Mouse (Mus musculus) forebrain, postnatal 0 days (tissue): Measurements from ENCODE around the gene Pth2. TPM values are rescaled to one million over a fixed set of nuclear protein-coding genes. Genes with fewer than 3 reads are reported as not detected.

Experiments
- ATAC-seq: fragments of 200-750 bp; cut with Nextera tagmentation; 2 replicates; pipeline ENCODE4 v1.8.0; 2017; ENCODE audit warnings: mild to moderate bottlenecking, moderate library complexity
- DNase-seq: peaks from one replicate; pipeline ENCODE4 v3.0.0-alpha.2; 2015
- H3K27ac ChIP-seq: fragments of 300-500 bp; sonication (generic); 2 replicates; pipeline ENCODE4 v1.5.1; 2014; ENCODE audit warnings: low read depth, mild to moderate bottlenecking, antibody characterized with exemption, low read length, moderate library complexity, mixed read lengths
- H3K27me3 ChIP-seq: fragments of 300-500 bp; sonication (generic); 2 replicates; pipeline ENCODE4 v1.6.1; 2014; ENCODE audit warnings: mild to moderate bottlenecking, low read length, mixed read lengths; ENCODE audit not compliant: insufficient read depth
- H3K36me3 ChIP-seq: fragments of 300-500 bp; sonication (generic); 2 replicates; pipeline ENCODE4 v1.6.1; 2014; ENCODE audit warnings: mild to moderate bottlenecking, moderate library complexity; ENCODE audit not compliant: insufficient read depth
- H3K4me1 ChIP-seq: fragments of 300-500 bp; sonication (generic); 2 replicates; pipeline ENCODE4 v1.6.1; 2014; ENCODE audit warnings: antibody characterized with exemption; ENCODE audit not compliant: insufficient read depth
- H3K4me2 ChIP-seq: fragments of 300-500 bp; sonication (generic); 2 replicates; pipeline ENCODE4 v1.6.1; 2014; ENCODE audit warnings: low read depth, mild to moderate bottlenecking, moderate library complexity
- H3K4me3 ChIP-seq: fragments of 300-500 bp; sonication (generic); 2 replicates; pipeline ENCODE4 v1.5.1; 2014; ENCODE audit warnings: low read depth, low read length, mixed read lengths
- H3K9ac ChIP-seq: fragments of 300-500 bp; sonication (generic); 2 replicates; pipeline ENCODE4 v1.6.1; 2014; ENCODE audit warnings: mild to moderate bottlenecking
- H3K9me3 ChIP-seq: fragments of 300-500 bp; sonication (generic); 2 replicates; pipeline ENCODE4 v1.6.1; 2016; ENCODE audit warnings: low read length
- CTCF ChIP-seq: sonication (generic); IDR thresholded peaks from 2 replicates; pipeline ENCODE4 v1.5.1; 2016; ENCODE audit warnings: antibody characterized with exemption, control low read depth, low read depth
- WGBS: fragments of 180-500 bp; shearing (Covaris S2); extraction: QIAGEN DNeasy Blood & Tissue Kit; methylation state at CpG from one replicate; pipeline ENCODE4 v1.1.7; 2014; 5-methylcytosine and 5-hydroxymethylcytosine counted together
- polyA plus RNA-seq: library from polyadenylated mRNA; unstranded; fragments of >200 nt; fragmentation: Nextera tagmentation; extraction: Ambion mirVana; gene quantifications from 2 replicates; pipeline ENCODE4 v1.2.1, GENCODE M21; 2015
- total RNA-seq: library from RNA; depleted of rRNA; stranded (reverse); fragments of >200 nt; gene quantifications from 2 replicates; pipeline ENCODE4 v1.2.3, GENCODE M21; 2014

Gene Pth2
- total and polyA plus RNA-seq, 2 experiments from 2014 or later, result 0.48 TPM; not detected in 1

- ATAC-seq (no peak), DNase-seq (no peak)
- TF ChIP-seq CTCF, result no peak
- Histone ChIP-seq H3K4me3 (no peak overlapping the region), H3K27ac (no peak overlapping the region), H3K4me1 (peaks cover 7% of the 10 kb centered on the region), H3K4me2 (no peak overlapping the region), H3K9me3 (no peaks in the 10 kb centered on the region), H3K27me3 (peaks cover 6% of the 10 kb centered on the region; the same call in 1 of the 2 replicates), H3K9ac (no peak overlapping the region), H3K36me3 (peaks cover 23% of the 10 kb centered on the region; the same call in 1 of the 2 replicates)
- 91% methylated on average over 6 of the region's 6 CpGs for WGBS
Observed at GRCm38 (mm10) chr7:45160316-45160800, 20.4 kb upstream of the Pth2 start.

- ATAC-seq (no peak), DNase-seq (no peak)
- 88% methylated on average over 3 of the region's 3 CpGs for WGBS
Observed at GRCm38 (mm10) chr7:45160866-45161265, 19.9 kb upstream of the Pth2 start.

GRCm38 (mm10) chr7:45161612-45162473, 19.0 kb upstream of the Pth2 start:
- Histone ChIP-seq H3K36me3 (peaks cover 23% of the 10 kb centered on the region; the same call in 1 of the 2 replicates), H3K4me3 (peak overlapping the region; percentile 35), H3K4me1 (peaks cover 6% of the 10 kb centered on the region; the same call in 1 of the 2 replicates), H3K9ac (peak overlapping the region; percentile 22; the same call in 1 of the 2 replicates), H3K9me3 (no peaks in the 10 kb centered on the region), H3K27ac (peak overlapping the region; percentile 57; the same call in 1 of the 2 replicates), H3K27me3 (peaks cover 6% of the 10 kb centered on the region; the same call in 1 of the 2 replicates), H3K4me2 (peak overlapping the region; percentile 65)
- peak; percentile 95 for DNase-seq
- ATAC-seq, result peak; percentile 95
- WGBS, result 4% methylated on average over 35 of the region's 35 CpGs
- peak; percentile 92 for TF ChIP-seq CTCF

More at GRCm38 (mm10) chr7:45160866-45161265, 19.9 kb upstream of the Pth2 start:
- Histone ChIP-seq H3K4me1 (peaks cover 6% of the 10 kb centered on the region; the same call in 1 of the 2 replicates), H3K27ac (no peak overlapping the region), H3K36me3 (peaks cover 23% of the 10 kb centered on the region; the same call in 1 of the 2 replicates), H3K4me2 (no peak overlapping the region), H3K9ac (no peak overlapping the region), H3K9me3 (no peaks in the 10 kb centered on the region), H3K27me3 (peaks cover 6% of the 10 kb centered on the region; the same call in 1 of the 2 replicates), H3K4me3 (no peak overlapping the region)
- no peak for TF ChIP-seq CTCF

GRCm38 (mm10) chr7:45162551-45162950, 18.2 kb upstream of the Pth2 start:
- Histone ChIP-seq H3K4me1 (peaks cover 6% of the 10 kb centered on the region; the same call in 1 of the 2 replicates), H3K9me3 (no peaks in the 10 kb centered on the region), H3K36me3 (peaks cover 23% of the 10 kb centered on the region; the same call in 1 of the 2 replicates), H3K27ac (peak overlapping the region; percentile 57; the same call in 1 of the 2 replicates), H3K4me3 (peak overlapping the region; percentile 35), H3K9ac (peak overlapping the region; percentile 22; the same call in 1 of the 2 replicates), H3K4me2 (peak overlapping the region; percentile 65), H3K27me3 (peaks cover 6% of the 10 kb centered on the region)
- no peak for TF ChIP-seq CTCF
- 20% methylated on average over 6 of the region's 6 CpGs for WGBS
- no peak for DNase-seq
- ATAC-seq, result no peak

GRCm38 (mm10) chr7:45162996-45163615, 17.7 kb upstream of the Pth2 start:
- Histone ChIP-seq H3K27ac (no peak overlapping the region), H3K4me2 (no peak overlapping the region), H3K9ac (no peak overlapping the region), H3K9me3 (no peaks in the 10 kb centered on the region), H3K36me3 (peaks cover 21% of the 10 kb centered on the region; the same call in 1 of the 2 replicates), H3K4me1 (peaks cover 6% of the 10 kb centered on the region; the same call in 1 of the 2 replicates), H3K4me3 (peak overlapping the region; percentile 47; the same call in 1 of the 2 replicates), H3K27me3 (peaks cover 12% of the 10 kb centered on the region)
- no peak for DNase-seq
- no peak for ATAC-seq
- WGBS, result 73% methylated on average over 9 of the region's 9 CpGs
- no peak for TF ChIP-seq CTCF

GRCm38 (mm10) chr7:45163735-45164490, 16.9 kb upstream of the Pth2 start, which contains the start of gene Slc17a7:
TSS of gene Slc17a7 (plus strand) at chr7:45163949.
- peaks cover 13% of the 10 kb centered on the region; the same call in 1 of the 2 replicates for H3K36me3 ChIP-seq
- peaks cover 6% of the 10 kb centered on the region; the same call in 1 of the 2 replicates for H3K4me1 ChIP-seq
- ATAC-seq (no peak), DNase-seq (no peak)
- H3K4me3 ChIP-seq, result peak within 1 kb of the TSS; percentile 47
- peak within 1 kb of the TSS; percentile 62 for H3K4me2 ChIP-seq
- 2% methylated on average over 39 of the region's 41 CpGs for WGBS
- H3K27me3 ChIP-seq, result peaks cover 14% of the 10 kb centered on the region
- H3K9me3 ChIP-seq, result no peaks in the 10 kb centered on the region
- H3K9ac ChIP-seq, result peak within 1 kb of the TSS; percentile 59
- no peak for TF ChIP-seq CTCF
- H3K27ac ChIP-seq, result peak within 1 kb of the TSS; percentile 75
